Mouse (Mus musculus) stomach, embryonic 14.5 days (tissue): ENCODE measurements around the gene Cep104. TPM values are rescaled to one million over a fixed set of nuclear protein-coding genes. Genes with fewer than 3 reads are reported as not detected.
A peak's percentile ranks its signal among the peaks of the same experiment; 100 is the strongest.

Source experiments
- ATAC-seq: fragments of 200-750 bp; cut with Nextera tagmentation; 2 replicates; pipeline ENCODE4 v1.8.0; 2017; ENCODE audit warnings: low read depth, moderate TSS enrichment; ENCODE audit not compliant: insufficient number of reproducible peaks, insufficient read depth, low FRiP score
- H3K27ac ChIP-seq: fragments of 300-500 bp; sonication (generic); 2 replicates; pipeline ENCODE4 v1.5.1; 2014; ENCODE audit warnings: mild to moderate bottlenecking, low read length, moderate library complexity, mixed read lengths
- H3K27me3 ChIP-seq: fragments of 300-500 bp; sonication (generic); 2 replicates; pipeline ENCODE4 v1.6.1; 2014; ENCODE audit warnings: low read length, control low read depth, mixed read lengths; ENCODE audit not compliant: control insufficient read depth, insufficient read depth
- H3K36me3 ChIP-seq: fragments of 300-500 bp; sonication (generic); 2 replicates; pipeline ENCODE4 v1.6.1; 2014; ENCODE audit warnings: mild to moderate bottlenecking, control low read depth, low read length, moderate library complexity, mixed read lengths; ENCODE audit not compliant: control insufficient read depth, insufficient read depth
- H3K4me1 ChIP-seq: fragments of 300-500 bp; sonication (generic); 2 replicates; pipeline ENCODE4 v1.6.1; 2014; ENCODE audit warnings: low read length, control low read depth, mixed read lengths; ENCODE audit not compliant: control insufficient read depth, insufficient read depth
- H3K4me2 ChIP-seq: fragments of 300-500 bp; sonication (generic); replicated peaks from 2 replicates; pipeline ENCODE4 v1.6.1; 2014; ENCODE audit warnings: low read depth, low read length, control low read depth
- H3K4me3 ChIP-seq: fragments of 300-500 bp; sonication (generic); 2 replicates; pipeline ENCODE4 v1.5.1; 2014; ENCODE audit warnings: low read depth, low read length, control low read depth
- H3K9ac ChIP-seq: fragments of 300-500 bp; sonication (generic); replicated peaks from 2 replicates; pipeline ENCODE4 v1.6.1; 2014; ENCODE audit warnings: low read depth, mild to moderate bottlenecking, control low read depth, low read length, moderate library complexity, mixed read lengths
- H3K9me3 ChIP-seq: fragments of 300-500 bp; sonication (generic); 2 replicates; pipeline ENCODE4 v1.6.1; 2016; ENCODE audit warnings: low read depth, low read length, control low read depth; ENCODE audit not compliant: control insufficient read depth
- WGBS: fragments of 180-500 bp; shearing (Covaris S2); extraction: QIAGEN DNeasy Blood & Tissue Kit; methylation state at CpG from one replicate; pipeline ENCODE4 v1.1.7; 2014; 5-methylcytosine and 5-hydroxymethylcytosine counted together
- polyA plus RNA-seq: library from polyadenylated mRNA; unstranded; fragments of >200 nt; fragmentation: Nextera tagmentation; extraction: Ambion mirVana; gene quantifications from 2 replicates; pipeline ENCODE4 v1.2.1, GENCODE M21; 2014

The Cep104 gene
- polyA plus RNA-seq, 1 experiment from 2014 or later = 16.9 TPM

GRCm38 (mm10) chr4:153951150-153951549 is 23.8 kb upstream of the Cep104 start:
- Histone ChIP-seq H3K4me2 (no peak overlapping the region), H3K9ac (no peak overlapping the region), H3K36me3 (no peaks in the 10 kb centered on the region), H3K4me3 (no peak overlapping the region), H3K9me3 (no peaks in the 10 kb centered on the region), H3K27ac (no peak overlapping the region), H3K4me1 (no peaks in the 10 kb centered on the region), H3K27me3 (no peaks in the 10 kb centered on the region)
- no peak for ATAC-seq
- WGBS = 72% methylated on average over 3 of the region's 3 CpGs

DNA sequence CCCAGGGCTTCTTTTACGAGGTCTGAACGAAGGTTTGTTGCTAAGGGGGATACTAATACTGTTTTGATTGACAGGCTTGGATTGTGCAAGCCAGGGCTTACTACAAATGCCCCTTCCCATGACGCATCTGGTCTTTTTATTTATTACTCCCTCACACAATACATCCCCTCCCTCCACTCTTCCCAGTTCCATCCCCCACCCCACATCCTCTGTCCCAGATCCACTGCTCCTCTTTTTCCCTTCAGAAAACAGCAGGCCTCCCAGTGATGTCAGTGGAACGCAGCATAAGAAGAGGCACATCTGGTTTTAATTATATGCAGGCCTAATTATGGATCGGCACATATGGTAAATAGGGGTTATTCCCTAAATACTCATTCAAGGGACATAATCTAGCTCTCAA is 23.3 kb upstream of the Cep104 start:
- no peak for ATAC-seq
- Histone ChIP-seq H3K9ac (no peak overlapping the region), H3K4me1 (no peaks in the 10 kb centered on the region), H3K27me3 (no peaks in the 10 kb centered on the region), H3K4me2 (no peak overlapping the region), H3K9me3 (no peaks in the 10 kb centered on the region), H3K4me3 (no peak overlapping the region), H3K27ac (no peak overlapping the region), H3K36me3 (no peaks in the 10 kb centered on the region)
- WGBS = 53% methylated on average over 5 of the region's 5 CpGs

GRCm38 (mm10) chr4:153955651-153956050 is 19.3 kb upstream of the Cep104 start:
- no peak overlapping the region for H3K4me3 ChIP-seq
- peaks cover 10% of the 10 kb centered on the region; the same call in 1 of the 2 replicates for H3K4me1 ChIP-seq
- no peaks in the 10 kb centered on the region for H3K9me3 ChIP-seq
- 62% methylated on average over 8 of the region's 8 CpGs for WGBS
- no peak for ATAC-seq
- peaks cover 7% of the 10 kb centered on the region for H3K36me3 ChIP-seq
- H3K9ac ChIP-seq = no peak overlapping the region
- no peak overlapping the region for H3K4me2 ChIP-seq
- H3K27ac ChIP-seq = no peak overlapping the region
- no peaks in the 10 kb centered on the region for H3K27me3 ChIP-seq

GRCm38 (mm10) chr4:153956569-153957405 is 18.2 kb upstream of the Cep104 start, which contains the start of gene A430005L14Rik:
Gene A430005L14Rik (plus strand): TSS chr4:153957237.
- peak within 1 kb of the TSS; percentile 64 for H3K4me2 ChIP-seq
- WGBS = 2% methylated on average over 59 of the region's 67 CpGs
- H3K27me3 ChIP-seq = no peaks in the 10 kb centered on the region

DNA sequence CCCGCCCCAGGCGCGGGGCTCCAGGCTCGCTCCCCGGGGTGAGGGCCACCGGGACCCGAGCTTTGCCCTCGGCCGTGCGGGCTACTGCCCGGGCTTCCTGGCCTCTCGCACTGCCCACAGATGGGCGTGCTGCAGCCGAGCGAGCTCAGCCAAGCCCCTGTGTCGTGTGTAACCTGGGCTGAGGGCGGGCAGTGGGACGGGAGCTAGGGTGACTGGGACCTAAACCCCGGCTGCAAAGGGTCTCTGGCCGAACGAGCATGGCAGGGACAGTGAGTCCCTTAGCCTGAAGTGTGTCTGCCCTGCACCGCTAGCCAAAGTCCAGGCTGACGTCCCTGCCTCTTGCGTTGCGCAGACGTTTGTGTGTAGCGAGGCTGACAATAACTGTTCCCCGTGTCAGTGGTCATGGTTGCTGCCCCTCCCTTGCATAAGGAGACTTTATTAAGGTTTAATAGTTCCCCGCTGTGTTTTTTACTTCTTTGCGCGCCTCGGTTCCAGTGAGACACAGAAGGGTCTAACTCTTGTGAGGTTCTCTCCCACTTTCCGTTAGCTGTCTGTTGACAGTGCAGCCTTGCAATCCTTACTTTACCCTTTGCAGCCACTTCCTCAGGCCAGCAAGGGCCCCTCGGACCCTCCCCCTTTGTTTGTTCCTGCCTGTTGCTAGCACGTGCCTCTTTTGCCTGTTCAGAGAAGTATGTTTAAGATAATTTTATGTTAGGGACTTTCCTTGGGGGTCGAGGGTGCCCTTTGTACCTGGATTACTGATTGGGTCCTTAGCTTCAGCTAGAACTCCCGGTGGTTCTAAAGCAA is 17.3 kb upstream of the Cep104 start:
- peaks cover 20% of the 10 kb centered on the region for H3K36me3 ChIP-seq
- peak overlapping the region; percentile 55 for H3K9ac ChIP-seq
- peak overlapping the region; percentile 64 for H3K4me2 ChIP-seq
- peak; percentile 8; the same call in 1 of the 2 replicates for ATAC-seq
- H3K27ac ChIP-seq = peak overlapping the region; percentile 86
- H3K4me1 ChIP-seq = peaks cover 10% of the 10 kb centered on the region; the same call in 1 of the 2 replicates
- H3K4me3 ChIP-seq = peak overlapping the region; percentile 57
- no peaks in the 10 kb centered on the region for H3K27me3 ChIP-seq
- under 1% methylated on average over 37 of the region's 37 CpGs for WGBS
- H3K9me3 ChIP-seq = no peaks in the 10 kb centered on the region

More at GRCm38 (mm10) chr4:153956569-153957405, 18.2 kb upstream of the Cep104 start, which contains the start of gene A430005L14Rik:
- Histone ChIP-seq H3K9ac (peak within 1 kb of the TSS; percentile 55), H3K9me3 (no peaks in the 10 kb centered on the region), H3K4me1 (peaks cover 10% of the 10 kb centered on the region; the same call in 1 of the 2 replicates), H3K4me3 (peak within 1 kb of the TSS; percentile 57), H3K27ac (peak within 1 kb of the TSS; percentile 86), H3K36me3 (peaks cover 18% of the 10 kb centered on the region)
- peak; percentile 95 for ATAC-seq

GRCm38 (mm10) chr4:153962631-153963030 is 12.4 kb upstream of the Cep104 start:
- no peak overlapping the region for H3K4me3 ChIP-seq
- no peak for ATAC-seq
- H3K27me3 ChIP-seq = no peaks in the 10 kb centered on the region
- no peak overlapping the region for H3K9ac ChIP-seq
- H3K4me2 ChIP-seq = no peak overlapping the region
- H3K9me3 ChIP-seq = no peaks in the 10 kb centered on the region
- H3K27ac ChIP-seq = no peak overlapping the region
- WGBS = 81% methylated on average over 7 of the region's 7 CpGs
- H3K4me1 ChIP-seq = peaks cover 10% of the 10 kb centered on the region; the same call in 1 of the 2 replicates
- peaks cover 50% of the 10 kb centered on the region for H3K36me3 ChIP-seq

DNA sequence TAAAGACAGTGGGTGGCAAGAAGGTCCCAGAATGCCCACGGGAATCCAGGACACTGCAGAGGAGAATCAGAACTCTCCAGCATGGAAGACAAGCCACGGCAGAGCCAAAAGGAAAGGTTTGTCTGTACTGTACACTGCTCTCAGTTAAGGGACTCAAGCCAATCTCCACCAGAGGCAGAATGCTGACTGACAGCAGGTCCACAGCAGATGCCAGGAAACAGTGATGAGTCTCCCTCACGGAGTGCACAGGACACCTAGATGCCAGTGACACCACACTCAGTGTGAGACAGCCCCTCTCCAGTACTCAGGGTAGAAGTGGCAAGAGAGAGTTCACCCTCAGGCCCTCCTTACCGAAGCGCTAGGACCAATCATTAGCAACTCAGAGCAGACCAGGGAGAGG is 8.3 kb upstream of the Cep104 start:
- no peak overlapping the region for H3K4me2 ChIP-seq
- peaks cover 52% of the 10 kb centered on the region for H3K36me3 ChIP-seq
- H3K27me3 ChIP-seq = no peaks in the 10 kb centered on the region
- H3K4me3 ChIP-seq = no peak overlapping the region
- no peak for ATAC-seq
- WGBS = 86% methylated on average over 5 of the region's 5 CpGs
- H3K9ac ChIP-seq = no peak overlapping the region
- H3K27ac ChIP-seq = no peak overlapping the region
- no peaks in the 10 kb centered on the region for H3K4me1 ChIP-seq
- no peaks in the 10 kb centered on the region for H3K9me3 ChIP-seq

DNA sequence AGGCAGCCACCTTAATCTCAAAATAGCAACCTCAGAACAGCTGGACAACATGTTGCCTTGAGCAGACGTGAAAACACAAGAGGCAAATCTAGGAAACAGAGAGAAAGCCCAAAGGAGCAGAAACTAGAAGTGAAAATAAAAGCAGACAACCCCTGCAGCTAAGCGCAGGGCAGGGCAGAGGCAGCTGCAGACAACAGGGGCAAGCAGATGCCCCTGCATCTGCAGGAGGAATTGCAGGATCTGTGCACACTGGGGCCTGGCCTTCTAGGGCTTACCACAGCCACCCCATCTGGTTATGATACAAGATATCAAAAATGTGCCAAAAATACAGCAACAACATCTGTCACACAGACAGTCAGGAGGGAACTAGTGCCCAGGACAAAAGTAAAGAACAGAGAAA is 7.4 kb upstream of the Cep104 start:
- Histone ChIP-seq H3K4me1 (no peaks in the 10 kb centered on the region), H3K4me2 (no peak overlapping the region), H3K27ac (no peak overlapping the region), H3K27me3 (no peaks in the 10 kb centered on the region), H3K36me3 (peaks cover 49% of the 10 kb centered on the region), H3K9me3 (no peaks in the 10 kb centered on the region), H3K4me3 (no peak overlapping the region), H3K9ac (no peak overlapping the region)
- 97% methylated on average over 2 of the region's 2 CpGs for WGBS
- no peak for ATAC-seq
